Mouse (Mus musculus) c-Kit-positive CD71-positive TER-119-negative erythroid progenitor cells, embryonic 14.5 days (primary cell): ENCODE measurements at regions not wholly inside any gene's neighbourhood (a gene's known extent, or its start where the extent isn't known, plus 50 kb on each side); places are given as distances from the start of the nearest gene placed in this dataset.
"Not testable (repeated sequence)": the region's sequence is repeated elsewhere in the genome, so short reads cannot be mapped to it uniquely, and the experiment has no call there.

ENCODE experiments used
- DNase-seq: peaks from one replicate; pipeline ENCODE4 v3.0.0-alpha.2; 2013; ENCODE audit warnings: low read depth

GRCm38 (mm10) chr17:15247546-15248416 is 128.9 kb downstream of the Dll1 start:
- DNase-seq, result no peak

GRCm38 (mm10) chr17:15242976-15243635 is 133.6 kb downstream of the Dll1 start:
- DNase-seq, result no peak

GRCm38 (mm10) chr17:15242356-15242755 is 134.3 kb downstream of the Dll1 start:
- DNase-seq, result no peak

GRCm38 (mm10) chr17:15241491-15241890 is 135.2 kb downstream of the Dll1 start:
- no peak for DNase-seq

- DNase-seq, result not testable (repeated sequence)
These were observed 136.0 kb downstream of the Dll1 start for GRCm38 (mm10) chr17:15240641-15241040.

- no peak for DNase-seq
These were observed 136.7 kb downstream of the Dll1 start for GRCm38 (mm10) chr17:15240011-15240410.

GRCm38 (mm10) chr17:15235041-15235440 is 141.6 kb downstream of the Dll1 start:
- DNase-seq, result no peak

- no peak for DNase-seq
These were observed 145.5 kb downstream of the Dll1 start for GRCm38 (mm10) chr17:15231175-15231574.

GRCm38 (mm10) chr17:15229159-15229558 is 147.5 kb downstream of the Dll1 start:
- no peak for DNase-seq

- no peak for DNase-seq
These were observed 148.6 kb downstream of the Dll1 start for GRCm38 (mm10) chr17:15228077-15228476.

- no peak for DNase-seq
These were observed 152.8 kb downstream of the Dll1 start for GRCm38 (mm10) chr17:15223826-15224225.

GRCm38 (mm10) chr17:15222923-15223322 is 153.7 kb downstream of the Dll1 start:
- DNase-seq, result no peak

GRCm38 (mm10) chr17:15214157-15214685 is 162.5 kb downstream of the Dll1 start:
- no peak for DNase-seq

GRCm38 (mm10) chr17:15208808-15209173 is 167.5 kb upstream of the Gm3448 start:
- DNase-seq, result no peak

GRCm38 (mm10) chr17:15208030-15208807 is 166.9 kb upstream of the Gm3448 start:
- DNase-seq, result peak; percentile 27

- DNase-seq, result no peak
These were observed 166.1 kb upstream of the Gm3448 start for GRCm38 (mm10) chr17:15207182-15208029.

- peak; percentile 33 for DNase-seq
These were observed 164.5 kb upstream of the Gm3448 start for GRCm38 (mm10) chr17:15205799-15206198.

GRCm38 (mm10) chr17:15204524-15204923 is 163.2 kb upstream of the Gm3448 start:
- no peak for DNase-seq

GRCm38 (mm10) chr17:15199235-15199634 is 157.9 kb upstream of the Gm3448 start:
- no peak for DNase-seq

GRCm38 (mm10) chr17:15197361-15197760 is 156.0 kb upstream of the Gm3448 start:
- no peak for DNase-seq

- no peak for DNase-seq
These were observed 154.5 kb upstream of the Gm3448 start for GRCm38 (mm10) chr17:15195819-15196218.
